Mouse (Mus musculus): ENCODE results near the gene Prkn. TPM values are rescaled to one million over a fixed set of nuclear protein-coding genes. Genes with fewer than 3 reads are reported as not detected.

Prkn gene
- total and polyA plus RNA-seq, 3 experiments: 0.39 to 0.50 TPM; not detected in 1

DNA sequence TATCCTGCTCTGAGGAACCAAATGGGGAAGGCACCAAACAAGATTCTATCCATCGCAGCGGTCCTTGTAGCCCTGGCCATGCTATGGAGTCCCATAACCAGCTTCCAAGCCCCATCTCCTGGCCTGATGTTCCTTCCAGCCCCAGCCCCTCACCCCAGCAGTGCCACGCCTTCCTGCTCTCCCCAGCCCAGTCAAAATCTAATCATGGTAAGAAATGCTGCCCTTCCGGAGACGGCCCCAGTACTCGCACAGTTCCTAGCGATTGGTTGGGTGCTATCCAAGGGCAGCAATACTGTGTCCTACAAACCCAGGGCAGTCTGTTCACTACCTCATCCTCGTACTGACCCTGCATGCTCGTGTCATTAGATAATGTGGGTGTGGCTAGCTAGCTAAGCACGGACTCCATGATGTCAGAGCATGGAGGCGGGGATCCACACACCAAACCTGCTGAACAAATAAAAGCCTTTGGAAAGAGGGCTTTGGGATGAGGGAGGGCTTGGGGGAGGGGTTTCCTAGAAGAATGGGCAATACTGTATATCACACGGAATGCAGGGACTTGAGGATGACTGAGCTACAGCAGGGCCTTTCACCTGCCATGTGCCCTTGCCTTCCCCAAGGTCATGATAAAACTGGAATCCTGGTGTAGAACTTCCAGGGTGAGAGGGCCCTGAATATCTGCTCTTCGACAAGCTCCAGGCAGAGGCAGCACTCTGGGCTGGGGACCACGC is 1148.1 kb downstream of the Prkn start:
- Histone ChIP-seq H3K4me3 (ENCODE audit: control insufficient read depth in 1 of 2, insufficient read depth in 1 of 2, low read depth in 2 of 2, low read length in 2 of 2) (peak overlapping the region; percentile 53 to 54), H3K9me3 (replicated peaks; ENCODE audit: insufficient read depth, low read length) (no peaks in the 10 kb centered on the region), H3K27ac (ENCODE audit: control insufficient read depth, low read depth, low read length) (peak overlapping the region; percentile 87), H3K4me1 (ENCODE audit: control insufficient read depth in 1 of 2, insufficient read depth in 2 of 2, low read length in 2 of 2) (peaks cover 10 to 38% of the 10 kb centered on the region in 2 experiments), H3K79me2 (ENCODE audit: control insufficient read depth, insufficient read depth, low read length, poor library complexity) (no peaks in the 10 kb centered on the region), H3K9ac (ENCODE audit: control insufficient read depth, low read depth, low read length, poor library complexity, severe bottlenecking) (peak overlapping the region; percentile 66), H3K27me3 (ENCODE audit: control insufficient read depth in 1 of 2, insufficient read depth in 2 of 2, low read length in 2 of 2) (no peaks in the 10 kb centered on the region), H3K36me3 (ENCODE audit: control insufficient read depth in 1 of 2, insufficient read depth in 2 of 2, low read length in 2 of 2) (peaks cover 0 to 25% of the 10 kb centered on the region in 2 experiments; a peak in 2 of 4 replicates)
- TF ChIP-seq BHLHE40 (IDR thresholded peaks at IDR 0.05; ENCODE audit: borderline replicate concordance, low read depth, low read length) (0 out of 2 replicates have a peak, but pooled peaks have one; percentile 30), MAX (IDR thresholded peaks at IDR 0.05; ENCODE audit: low read length) (peak; percentile 49; the same call in 1 of the 2 replicates), MAZ (IDR thresholded peaks at IDR 0.05; ENCODE audit: low read depth, low read length) (peak; percentile 10; the same call in 1 of the 2 replicates), EP300 (IDR thresholded peaks at IDR 0.05; ENCODE audit: low read depth in 1 of 2, low read length in 2 of 2) (0 out of 4 replicates have a peak, but pooled peaks of 1 of the 2 experiments have one; percentile 5), MYB (IDR thresholded peaks at IDR 0.05; ENCODE audit: low read depth, low read length) (no peak), ZMIZ1 (IDR thresholded peaks at IDR 0.05; ENCODE audit: low read depth, low read length) (peak; percentile 51), NELFE (IDR thresholded peaks at IDR 0.05; ENCODE audit: low read depth, low read length) (no peak; the same call in none of the 2 replicates), GABPA (IDR thresholded peaks at IDR 0.05; ENCODE audit: low read depth, low read length) (no peak), E2F4 (IDR thresholded peaks at IDR 0.05; ENCODE audit: borderline replicate concordance, low read depth, low read length) (no peak), NRF1 (IDR thresholded peaks at IDR 0.05; ENCODE audit: insufficient read depth, low read depth, low read length, poor library complexity, severe bottlenecking) (no peak), HCFC1 (IDR thresholded peaks at IDR 0.05; ENCODE audit: low read depth, low read length) (no peak), RCOR1 (IDR thresholded peaks at IDR 0.05; ENCODE audit: low read depth, low read length) (0 out of 2 replicates have a peak, but pooled peaks have one; percentile 18), ETS1 (IDR thresholded peaks at IDR 0.05; ENCODE audit: low read depth, low read length) (peak; percentile 59; the same call in 1 of the 2 replicates), USF2 (IDR thresholded peaks at IDR 0.05; ENCODE audit: borderline replicate concordance in 1 of 2, insufficient read depth in 1 of 2, low read depth in 1 of 2, low read length in 2 of 2) (no peak), MYC (IDR thresholded peaks at IDR 0.05; ENCODE audit: low read depth, low read length) (0 out of 2 replicates have a peak, but pooled peaks have one; percentile 29), MXI1 (IDR thresholded peaks at IDR 0.05; ENCODE audit: low read depth, low read length) (peak; percentile 69), UBTF (IDR thresholded peaks at IDR 0.05; ENCODE audit: borderline replicate concordance, insufficient read depth, low read depth, low read length) (no peak), TCF12 (IDR thresholded peaks at IDR 0.05; ENCODE audit: low read depth, low read length) (peak; percentile 46; the same call in 1 of the 2 replicates)
- peak; percentile 77 for DNase-seq (ENCODE audit: low read depth, low spot score)

Data from MEL (cell line).